Mouse (Mus musculus): Measurements from ENCODE around the gene Ctsa. TPM values are rescaled to one million over a fixed set of nuclear protein-coding genes. Genes with fewer than 3 reads are reported as not detected.
A peak's percentile ranks its signal among the peaks of the same experiment; 100 is the strongest.

Gene Ctsa
- total and polyA plus RNA-seq, 2 experiments from 2014 or later: 134 to 263 TPM

GRCm38 (mm10) chr2:164817703-164818102 lies 15.0 kb upstream of the Ctsa start:
- Histone ChIP-seq H3K4me1 (ENCODE audit: control insufficient read depth, insufficient read depth) (no peaks in the 10 kb centered on the region; the same call in 1 of the 2 replicates), H3K4me2 (ENCODE audit: low read depth, low read length) (no peak overlapping the region), H3K27ac (ENCODE audit: low read depth) (no peak overlapping the region), H3K9ac (replicated peaks; ENCODE audit: low read depth, low read length) (no peak overlapping the region), H3K9me3 (replicated peaks; ENCODE audit: control insufficient read depth, low read length) (no peaks in the 10 kb centered on the region), H3K36me3 (replicated peaks; ENCODE audit: control insufficient read depth, insufficient read depth, low read length) (0 out of 2 replicates have a peak, but pooled peaks cover 10% of the 10 kb centered on the region), H3K4me3 (ENCODE audit: low read depth, low read length) (no peak overlapping the region), H3K27me3 (ENCODE audit: control insufficient read depth, insufficient read depth, low read length) (no peaks in the 10 kb centered on the region)
- WGBS: 71% methylated on average over 5 of the region's 5 CpGs
- TF ChIP-seq EP300 (IDR thresholded peaks at IDR 0.05; ENCODE audit: low read depth): no peak
- peak; percentile 26; the same call in 1 of the 2 replicates for TF ChIP-seq CTCF (IDR thresholded peaks at IDR 0.05; ENCODE audit: low read depth)
- ATAC-seq (ENCODE audit: insufficient read depth, low read depth) (peak; percentile 52; the same call in 1 of the 2 replicates), DNase-seq (ENCODE audit: low spot score) (no peak)

- Histone ChIP-seq H3K4me2 (ENCODE audit: low read depth, low read length) (no peak overlapping the region), H3K9me3 (replicated peaks; ENCODE audit: control insufficient read depth, low read length) (no peaks in the 10 kb centered on the region), H3K4me3 (ENCODE audit: low read depth, low read length) (no peak overlapping the region), H3K9ac (replicated peaks; ENCODE audit: low read depth, low read length) (no peak overlapping the region), H3K36me3 (replicated peaks; ENCODE audit: control insufficient read depth, insufficient read depth, low read length) (peaks cover 25% of the 10 kb centered on the region), H3K27ac (ENCODE audit: low read depth) (no peak overlapping the region), H3K4me1 (ENCODE audit: control insufficient read depth, insufficient read depth) (no peaks in the 10 kb centered on the region; the same call in 1 of the 2 replicates), H3K27me3 (ENCODE audit: control insufficient read depth, insufficient read depth, low read length) (no peaks in the 10 kb centered on the region)
- WGBS: 80% methylated on average over 6 of the region's 6 CpGs
- no peak for TF ChIP-seq EP300 (IDR thresholded peaks at IDR 0.05; ENCODE audit: low read depth)
- TF ChIP-seq CTCF (IDR thresholded peaks at IDR 0.05; ENCODE audit: low read depth): no peak
- no peak for DNase-seq (ENCODE audit: low spot score)
- no peak for ATAC-seq (ENCODE audit: insufficient read depth, low read depth)
Observed at GRCm38 (mm10) chr2:164821060-164821459, 11.6 kb upstream of the Ctsa start.

- Histone ChIP-seq H3K9me3 (replicated peaks; ENCODE audit: control insufficient read depth, low read length) (no peaks in the 10 kb centered on the region), H3K4me3 (ENCODE audit: low read depth, low read length) (peak within 1 kb of the TSS; percentile 60), H3K36me3 (replicated peaks; ENCODE audit: control insufficient read depth, insufficient read depth, low read length) (peaks cover 41% of the 10 kb centered on the region), H3K4me1 (ENCODE audit: control insufficient read depth, insufficient read depth) (no peaks in the 10 kb centered on the region), H3K9ac (replicated peaks; ENCODE audit: low read depth, low read length) (peak within 1 kb of the TSS; percentile 57), H3K27ac (ENCODE audit: low read depth) (peak within 1 kb of the TSS; percentile 78), H3K4me2 (ENCODE audit: low read depth, low read length) (peak within 1 kb of the TSS; percentile 76), H3K27me3 (ENCODE audit: control insufficient read depth, insufficient read depth, low read length) (no peaks in the 10 kb centered on the region)
- WGBS: 1% methylated on average over 32 of the region's 32 CpGs
- DNase-seq (ENCODE audit: low spot score) (peak; percentile 98), ATAC-seq (ENCODE audit: insufficient read depth, low read depth) (peak; percentile 100)
- TF ChIP-seq CTCF (IDR thresholded peaks at IDR 0.05; ENCODE audit: low read depth) (no peak), EP300 (IDR thresholded peaks at IDR 0.05; ENCODE audit: low read depth) (no peak)
Observed at GRCm38 (mm10) chr2:164822636-164823165, 10.0 kb upstream of the Ctsa start, which contains the start of gene Zswim1. Gene Zswim1 (plus strand): TSS chr2:164822686.

GRCm38 (mm10) chr2:164823181-164823585 lies 9.5 kb upstream of the Ctsa start:
- ATAC-seq (ENCODE audit: insufficient read depth, low read depth) (peak; percentile 63), DNase-seq (ENCODE audit: low spot score) (peak; percentile 51)
- peak overlapping the region; percentile 57 for H3K9ac ChIP-seq (replicated peaks; ENCODE audit: low read depth, low read length)
- peaks cover 45% of the 10 kb centered on the region for H3K36me3 ChIP-seq (replicated peaks; ENCODE audit: control insufficient read depth, insufficient read depth, low read length)
- H3K9me3 ChIP-seq (replicated peaks; ENCODE audit: control insufficient read depth, low read length): no peaks in the 10 kb centered on the region
- 1% methylated on average over 10 of the region's 10 CpGs for WGBS
- H3K4me1 ChIP-seq (ENCODE audit: control insufficient read depth, insufficient read depth): no peaks in the 10 kb centered on the region
- no peaks in the 10 kb centered on the region for H3K27me3 ChIP-seq (ENCODE audit: control insufficient read depth, insufficient read depth, low read length)
- peak overlapping the region; percentile 76 for H3K4me2 ChIP-seq (ENCODE audit: low read depth, low read length)
- peak overlapping the region; percentile 78 for H3K27ac ChIP-seq (ENCODE audit: low read depth)
- TF ChIP-seq CTCF (IDR thresholded peaks at IDR 0.05; ENCODE audit: low read depth): no peak; the same call in 1 of the 2 replicates
- no peak for TF ChIP-seq EP300 (IDR thresholded peaks at IDR 0.05; ENCODE audit: low read depth)
- peak overlapping the region; percentile 60 for H3K4me3 ChIP-seq (ENCODE audit: low read depth, low read length)

GRCm38 (mm10) chr2:164823969-164824368 lies 8.7 kb upstream of the Ctsa start:
- Histone ChIP-seq H3K4me3 (ENCODE audit: low read depth, low read length) (no peak overlapping the region), H3K4me2 (ENCODE audit: low read depth, low read length) (peak overlapping the region; percentile 76; the same call in 1 of the 2 replicates), H3K4me1 (ENCODE audit: control insufficient read depth, insufficient read depth) (no peaks in the 10 kb centered on the region), H3K27me3 (ENCODE audit: control insufficient read depth, insufficient read depth, low read length) (no peaks in the 10 kb centered on the region), H3K9ac (replicated peaks; ENCODE audit: low read depth, low read length) (no peak overlapping the region), H3K9me3 (replicated peaks; ENCODE audit: control insufficient read depth, low read length) (no peaks in the 10 kb centered on the region), H3K27ac (ENCODE audit: low read depth) (no peak overlapping the region), H3K36me3 (replicated peaks; ENCODE audit: control insufficient read depth, insufficient read depth, low read length) (peaks cover 52% of the 10 kb centered on the region)
- DNase-seq (ENCODE audit: low spot score): no peak
- ATAC-seq (ENCODE audit: insufficient read depth, low read depth): no peak
- TF ChIP-seq EP300 (IDR thresholded peaks at IDR 0.05; ENCODE audit: low read depth) (no peak), CTCF (IDR thresholded peaks at IDR 0.05; ENCODE audit: low read depth) (no peak)
- WGBS: 91% methylated on average over 4 of the region's 4 CpGs

- 97% methylated on average over 17 of the region's 17 CpGs for WGBS
- no peak overlapping the region for H3K4me3 ChIP-seq (ENCODE audit: low read depth, low read length)
- no peak overlapping the region for H3K9ac ChIP-seq (replicated peaks; ENCODE audit: low read depth, low read length)
- no peak overlapping the region for H3K4me2 ChIP-seq (ENCODE audit: low read depth, low read length)
- ATAC-seq (ENCODE audit: insufficient read depth, low read depth) (no peak), DNase-seq (ENCODE audit: low spot score) (no peak)
- no peaks in the 10 kb centered on the region for H3K27me3 ChIP-seq (ENCODE audit: control insufficient read depth, insufficient read depth, low read length)
- TF ChIP-seq CTCF (IDR thresholded peaks at IDR 0.05; ENCODE audit: low read depth) (no peak), EP300 (IDR thresholded peaks at IDR 0.05; ENCODE audit: low read depth) (no peak)
- no peaks in the 10 kb centered on the region for H3K9me3 ChIP-seq (replicated peaks; ENCODE audit: control insufficient read depth, low read length)
- H3K27ac ChIP-seq (ENCODE audit: low read depth): no peak overlapping the region
- peaks cover 52% of the 10 kb centered on the region for H3K36me3 ChIP-seq (replicated peaks; ENCODE audit: control insufficient read depth, insufficient read depth, low read length)
- H3K4me1 ChIP-seq (ENCODE audit: control insufficient read depth, insufficient read depth): no peaks in the 10 kb centered on the region
Observed at GRCm38 (mm10) chr2:164825521-164825920, 7.2 kb upstream of the Ctsa start.

All from heart, postnatal 0 days (tissue).